Mouse (Mus musculus) G1E (cell line): ENCODE results near the gene Sik1. TPM values are rescaled to one million over a fixed set of nuclear protein-coding genes. Genes with fewer than 3 reads are reported as not detected.
"Not testable (repeated sequence)": the region's sequence is repeated elsewhere in the genome, so short reads cannot be mapped to it uniquely, and the experiment has no call there.

Source experiments
- ATAC-seq: 2 replicates; pipeline ENCODE4 v1.8.0; 2016; ENCODE audit warnings: mild to moderate bottlenecking; ENCODE audit not compliant: insufficient number of reproducible peaks, poor library complexity, low FRiP score, severe bottlenecking; ENCODE audit errors: extremely low read depth
- DNase-seq: peaks from one replicate; pipeline ENCODE4 v3.0.0; 2012; ENCODE audit warnings: low spot score
- H3K27me3 ChIP-seq: 2 replicates; pipeline ENCODE4 v1.6.1; 2012; ENCODE audit warnings: mild to moderate bottlenecking, low read length, inconsistent platforms; ENCODE audit not compliant: insufficient read depth
- H3K36me3 ChIP-seq: replicated peaks from 2 replicates; pipeline ENCODE3; 2012; ENCODE audit warnings: mild to moderate bottlenecking, inconsistent platforms
- H3K4me1 ChIP-seq: 2 replicates; pipeline ENCODE4 v1.6.1; 2012; ENCODE audit warnings: low read depth, low read length, inconsistent platforms, mixed read lengths; ENCODE audit not compliant: insufficient read depth
- H3K4me3 ChIP-seq: 2 replicates; pipeline ENCODE4 v1.5.1; 2012; ENCODE audit warnings: low read depth, mild to moderate bottlenecking, inconsistent platforms, low read length, moderate library complexity, mixed read lengths
- H3K9me3 ChIP-seq: replicated peaks from 2 replicates; pipeline ENCODE4 v1.6.1; 2012; ENCODE audit warnings: inconsistent platforms
- CTCF ChIP-seq: IDR thresholded peaks from 2 replicates; pipeline ENCODE4 v1.5.1; 2012; ENCODE audit warnings: low read depth, low read length, inconsistent platforms, mixed read lengths
- GATA1 ChIP-seq: IDR thresholded peaks from 2 replicates; pipeline ENCODE4 v1.6.1; 2012; ENCODE audit warnings: borderline replicate concordance, low read length, inconsistent platforms, mixed read lengths
- GATA2 ChIP-seq: IDR thresholded peaks from 2 replicates; pipeline ENCODE4 v1.6.1; 2012; ENCODE audit warnings: low read depth, low read length, inconsistent platforms, borderline replicate concordance
- POLR2AphosphoS5 ChIP-seq: IDR thresholded peaks from 2 replicates; pipeline ENCODE4 v1.6.1; 2012; ENCODE audit warnings: low read depth, low read length, inconsistent platforms; ENCODE audit not compliant: insufficient replicate concordance
- TAL1 ChIP-seq: conservative IDR thresholded peaks from 2 replicates; pipeline ENCODE4 v1.6.1; 2012; ENCODE audit warnings: low read depth, low read length, inconsistent platforms, mixed read lengths
- polyA plus RNA-seq: library from polyadenylated mRNA; stranded (reverse); fragments of >175 nt; gene quantifications from 2 replicates; pipeline ENCODE4 v1.2.3, GENCODE M21; 2012
- total RNA-seq, 2 experiments: library from RNA; stranded (forward) in 1 of 2; stranded (reverse) in 1 of 2; fragments of 200-1000 nt in 1 of 2; fragments of >200 nt in 1 of 2; fragmentation: Nextera tagmentation in 1 of 2; gene quantifications; 2 replicates each; pipeline ENCODE4 v1.2.3; 2014 to 2017

Sik1 gene
- total and polyA plus RNA-seq, 3 experiments, result 0.98 to 13.1 (median 6.9) TPM

DNA sequence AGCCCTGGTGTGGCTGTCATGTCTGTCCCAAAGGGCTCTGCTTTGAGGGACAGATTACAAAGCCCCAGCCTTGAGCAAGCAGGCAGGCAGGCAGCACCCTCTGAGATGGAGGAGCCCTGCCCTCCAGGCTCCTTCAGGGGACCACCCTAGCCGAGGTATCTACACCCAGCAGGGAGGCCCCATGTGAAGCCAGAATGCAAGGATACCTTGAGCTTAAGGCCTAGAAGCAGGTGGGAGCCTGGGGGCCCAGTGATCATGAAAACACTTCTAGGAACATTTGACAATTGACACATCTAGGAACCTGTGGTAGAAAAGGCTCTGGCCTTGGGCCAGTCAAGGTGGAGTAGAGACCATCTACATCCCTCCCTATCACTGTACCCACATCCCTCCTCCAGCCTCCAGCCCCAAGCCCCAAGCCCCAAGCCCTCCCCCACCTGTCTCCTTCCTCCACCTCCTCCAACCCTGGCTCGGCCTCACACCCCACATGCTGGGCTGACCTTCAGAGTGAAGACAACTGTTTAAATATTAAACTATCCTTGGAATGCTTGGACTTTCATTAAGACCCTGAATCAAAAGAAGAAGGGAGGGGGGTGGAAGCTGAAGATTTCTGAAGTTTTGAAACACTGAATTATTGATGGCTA lies 34.8 kb upstream of the Sik1 start:
- H3K36me3 ChIP-seq, result no peaks in the 10 kb centered on the region
- peaks cover 2% of the 10 kb centered on the region; the same call in 1 of the 2 replicates for H3K4me1 ChIP-seq
- H3K4me3 ChIP-seq, result no peak overlapping the region
- no peak for TF ChIP-seq CTCF
- TF ChIP-seq GATA2, result no peak
- TF ChIP-seq POLR2AphosphoS5, result no peak
- TF ChIP-seq GATA1, result no peak
- TF ChIP-seq TAL1, result no peak
- DNase-seq (no peak), ATAC-seq (no peak)
- no peaks in the 10 kb centered on the region for H3K9me3 ChIP-seq
- H3K27me3 ChIP-seq, result peaks cover 19% of the 10 kb centered on the region; the same call in 1 of the 2 replicates

DNA sequence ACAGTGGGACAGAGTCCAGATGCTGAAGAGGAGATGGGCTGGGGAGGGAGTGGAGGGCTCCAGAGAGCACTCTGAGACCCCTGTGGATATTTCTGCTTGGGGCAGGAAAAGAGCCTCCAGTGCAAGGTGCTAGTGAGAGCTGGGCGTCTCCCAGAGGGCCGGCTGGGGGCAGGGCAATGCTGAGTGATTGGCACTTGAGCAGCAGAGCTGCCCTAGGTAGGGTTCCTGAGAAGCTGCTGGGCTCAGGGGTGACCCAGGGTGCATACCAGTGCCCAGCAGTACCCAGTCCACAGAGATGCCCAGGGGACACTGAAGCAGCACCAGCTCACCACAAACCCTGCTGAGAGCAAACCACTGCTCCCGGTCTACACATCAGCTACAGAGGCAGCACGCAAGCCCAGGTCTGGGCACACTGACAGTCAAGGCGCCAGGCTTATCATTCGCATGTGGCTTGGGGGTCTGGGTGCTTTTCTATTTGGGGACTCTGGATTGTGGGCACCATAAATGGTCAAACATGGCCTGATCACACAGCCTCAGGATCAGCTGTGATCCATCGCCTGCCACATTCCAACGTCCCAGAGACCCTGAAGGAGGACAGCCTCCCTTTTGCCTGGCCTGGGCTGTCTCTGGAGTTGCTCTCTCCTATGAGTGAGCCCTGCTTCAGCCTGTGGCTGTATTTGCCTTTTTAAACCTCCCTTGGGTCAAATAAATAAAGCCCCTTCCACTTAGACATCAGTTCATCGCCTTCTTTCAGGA lies 34.0 kb upstream of the Sik1 start:
- Histone ChIP-seq H3K36me3 (no peaks in the 10 kb centered on the region), H3K4me3 (no peak overlapping the region), H3K9me3 (no peaks in the 10 kb centered on the region), H3K27me3 (peaks cover 19% of the 10 kb centered on the region; the same call in 1 of the 2 replicates), H3K4me1 (peaks cover 2% of the 10 kb centered on the region; the same call in 1 of the 2 replicates)
- no peak for TF ChIP-seq GATA1
- no peak for TF ChIP-seq CTCF
- TF ChIP-seq GATA2, result no peak
- no peak for TF ChIP-seq TAL1
- TF ChIP-seq POLR2AphosphoS5, result no peak
- DNase-seq, result no peak
- no peak for ATAC-seq

DNA sequence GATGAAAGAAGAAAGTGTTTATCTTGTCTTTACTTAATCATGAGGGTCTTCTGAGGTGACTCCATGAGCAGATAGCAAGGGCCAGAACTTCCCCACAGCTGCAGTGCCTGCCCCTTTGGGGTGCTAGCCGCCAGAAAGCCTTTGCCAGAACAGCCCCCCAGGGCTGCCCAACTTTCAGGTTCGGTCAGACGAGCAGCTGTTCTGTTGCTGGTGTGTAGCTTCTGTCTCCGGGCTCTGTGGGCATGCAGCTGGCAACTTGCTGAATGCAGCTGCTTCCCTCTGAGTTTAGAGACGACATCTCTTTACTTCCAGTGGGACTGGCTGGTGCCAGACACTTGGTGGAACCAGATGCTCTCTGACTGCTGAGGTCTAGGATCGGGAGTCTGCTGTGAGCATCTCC lies 32.9 kb upstream of the Sik1 start:
- H3K9me3 ChIP-seq, result no peaks in the 10 kb centered on the region
- H3K36me3 ChIP-seq, result no peaks in the 10 kb centered on the region
- H3K27me3 ChIP-seq, result peaks cover 19% of the 10 kb centered on the region; the same call in 1 of the 2 replicates
- no peak for DNase-seq
- H3K4me1 ChIP-seq, result peaks cover 2% of the 10 kb centered on the region; the same call in 1 of the 2 replicates
- TF ChIP-seq CTCF, result no peak
- TF ChIP-seq TAL1, result no peak
- no peak for TF ChIP-seq GATA2
- no peak for TF ChIP-seq POLR2AphosphoS5
- TF ChIP-seq GATA1, result no peak
- ATAC-seq, result no peak
- H3K4me3 ChIP-seq, result no peak overlapping the region

DNA sequence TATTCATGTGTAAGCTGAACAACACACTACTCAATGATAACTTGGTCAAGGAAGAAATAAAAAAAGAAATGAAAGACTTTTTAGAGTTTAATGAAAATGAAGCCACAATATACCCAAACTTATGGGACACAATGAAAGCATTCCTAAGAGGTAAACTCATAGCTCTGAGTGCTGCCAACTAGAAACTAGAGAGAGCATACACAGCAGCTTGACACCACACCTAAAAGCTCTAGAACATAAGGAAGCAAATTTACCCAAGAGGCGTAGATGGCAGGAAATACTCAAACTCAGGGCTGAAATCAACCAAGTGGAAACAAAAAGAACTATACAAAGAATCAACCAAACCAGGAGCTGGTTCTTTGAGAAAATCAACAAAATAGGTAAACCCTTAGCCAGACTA lies 29.1 kb upstream of the Sik1 start:
- H3K27me3 ChIP-seq, result peaks cover 22% of the 10 kb centered on the region
- not testable (repeated sequence) for DNase-seq, ATAC-seq, H3K4me1 ChIP-seq, H3K9me3 ChIP-seq, H3K36me3 ChIP-seq, H3K4me3 ChIP-seq

DNA sequence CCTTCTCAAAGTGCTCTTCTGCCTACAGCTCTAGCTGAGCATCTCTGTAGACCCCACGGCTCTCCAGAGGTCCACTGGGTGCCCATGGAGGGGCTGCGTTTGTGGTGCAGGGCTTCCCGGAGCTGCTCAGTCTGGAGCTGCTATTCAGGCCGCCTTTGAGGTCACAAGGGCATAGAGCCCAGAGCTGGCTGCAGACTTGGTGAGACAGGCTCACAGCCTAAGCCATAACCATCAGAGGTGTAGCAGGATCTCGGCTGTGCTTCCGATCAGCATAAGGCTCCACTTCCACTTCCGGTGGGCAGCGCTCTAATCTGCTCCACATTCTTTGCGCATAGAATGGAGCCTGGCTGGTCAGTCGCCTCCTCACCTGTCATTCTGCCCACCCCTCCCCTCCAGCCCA lies 23.8 kb upstream of the Sik1 start:
- ATAC-seq, result no peak
- TF ChIP-seq GATA1 (no peak), CTCF (no peak), GATA2 (no peak), POLR2AphosphoS5 (no peak), TAL1 (no peak)
- H3K36me3 ChIP-seq, result no peaks in the 10 kb centered on the region
- no peak for DNase-seq
- H3K4me1 ChIP-seq, result no peaks in the 10 kb centered on the region
- peaks cover 30% of the 10 kb centered on the region for H3K27me3 ChIP-seq
- no peak overlapping the region for H3K4me3 ChIP-seq
- H3K9me3 ChIP-seq, result no peaks in the 10 kb centered on the region

- no peak for ATAC-seq
- Histone ChIP-seq H3K27me3 (peaks cover 30% of the 10 kb centered on the region), H3K9me3 (no peaks in the 10 kb centered on the region), H3K4me3 (no peak overlapping the region), H3K36me3 (no peaks in the 10 kb centered on the region), H3K4me1 (no peaks in the 10 kb centered on the region)
- no peak for TF ChIP-seq CTCF
- TF ChIP-seq GATA1, result no peak
- TF ChIP-seq POLR2AphosphoS5, result no peak
- no peak for DNase-seq
Measured at GRCm38 (mm10) chr17:31877650-31878141, 22.1 kb upstream of the Sik1 start.

DNA sequence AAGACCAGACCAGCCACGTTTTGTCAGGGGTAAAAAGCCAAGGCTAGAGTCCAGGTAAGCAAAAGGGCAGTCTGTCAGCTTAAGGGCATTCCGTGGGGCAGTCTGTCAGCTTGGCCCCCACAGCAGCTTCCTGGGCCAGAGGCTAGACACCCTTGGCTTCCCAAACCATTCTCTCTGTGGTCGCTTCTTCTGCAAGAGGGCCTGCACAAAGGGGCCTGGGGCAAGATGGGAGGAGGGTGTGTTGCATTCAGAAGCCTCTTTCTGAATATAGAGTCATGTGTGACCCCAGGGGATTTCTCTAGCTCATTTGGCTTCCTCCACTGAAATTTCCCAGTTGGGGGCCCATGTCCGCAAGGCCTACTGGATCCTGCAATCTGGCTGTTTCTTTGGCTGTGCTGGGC lies 21.6 kb upstream of the Sik1 start:
- ATAC-seq (no peak), DNase-seq (no peak)
- no peak overlapping the region for H3K4me3 ChIP-seq
- TF ChIP-seq GATA2, result no peak
- TF ChIP-seq TAL1, result no peak
- no peak for TF ChIP-seq POLR2AphosphoS5
- no peak for TF ChIP-seq CTCF
- TF ChIP-seq GATA1, result no peak
- H3K4me1 ChIP-seq, result no peaks in the 10 kb centered on the region
- no peaks in the 10 kb centered on the region for H3K9me3 ChIP-seq
- H3K36me3 ChIP-seq, result no peaks in the 10 kb centered on the region
- H3K27me3 ChIP-seq, result peaks cover 27% of the 10 kb centered on the region
